Mouse (Mus musculus) spleen, adult 2 months (tissue): ENCODE results near the gene Prf1.

Experiments
- CTCF ChIP-seq: fragments of 200-500 bp; IDR thresholded peaks from 2 replicates; pipeline ENCODE4 v1.5.1; 2011; ENCODE audit warnings: mild to moderate bottlenecking, inconsistent platforms; ENCODE audit not compliant: insufficient read depth, insufficient read length, insufficient replicate concordance; ENCODE audit errors: extremely low read depth
- POLR2A ChIP-seq: fragments of 200-500 bp; IDR thresholded peaks from 2 replicates; pipeline ENCODE4 v1.6.1; 2011; ENCODE audit warnings: low read depth, low read length, inconsistent platforms

GRCm38 (mm10) chr10:61290016-61290415, 7.6 kb upstream of the Prf1 start:
- TF ChIP-seq POLR2A (no peak), CTCF (no peak)
